Mouse (Mus musculus): Measurements from ENCODE around the gene Snx33. TPM values are rescaled to one million over a fixed set of nuclear protein-coding genes. Genes with fewer than 3 reads are reported as not detected.
"Not testable (repeated sequence)": the region's sequence is repeated elsewhere in the genome, so short reads cannot be mapped to it uniquely, and the experiment has no call there.

The Snx33 gene
- polyA plus RNA-seq, 1 experiment from 2014 or later, result 6.5 TPM

- H3K4me3 ChIP-seq (ENCODE audit: low read depth, low read length), result no peak overlapping the region
- H3K27me3 ChIP-seq (ENCODE audit: control insufficient read depth, insufficient read depth, low read length), result no peaks in the 10 kb centered on the region
- peaks cover 2% of the 10 kb centered on the region for H3K36me3 ChIP-seq (ENCODE audit: control insufficient read depth, insufficient read depth, low read length)
- no peak overlapping the region for H3K4me2 ChIP-seq (ENCODE audit: low read depth)
- H3K9ac ChIP-seq (ENCODE audit: low read length), result no peak overlapping the region
- ATAC-seq (ENCODE audit: insufficient read depth, low FRiP score, low TSS enrichment), result no peak
- no peaks in the 10 kb centered on the region for H3K9me3 ChIP-seq (ENCODE audit: control insufficient read depth, low read length)
- WGBS, result 95% methylated on average over 13 of the region's 13 CpGs
- DNase-seq (ENCODE audit: low spot score), result no peak
- no peak overlapping the region for H3K27ac ChIP-seq (ENCODE audit: low read depth, low read length)
- no peaks in the 10 kb centered on the region for H3K4me1 ChIP-seq (ENCODE audit: control insufficient read depth, insufficient read depth, low read length)
Observed at GRCm38 (mm10) chr9:56918466-56918865, 9.7 kb downstream of the Snx33 start.

- WGBS, result 71% methylated on average over 2 of the region's 2 CpGs
- no peak overlapping the region for H3K9ac ChIP-seq (ENCODE audit: low read length)
Observed at GRCm38 (mm10) chr9:56917131-56917530, 11.0 kb downstream of the Snx33 start.

GRCm38 (mm10) chr9:56915695-56916410 lies 12.3 kb downstream of the Snx33 start:
- Histone ChIP-seq H3K4me2 (ENCODE audit: low read depth) (no peak overlapping the region), H3K36me3 (ENCODE audit: control insufficient read depth, insufficient read depth, low read length) (peaks cover 2% of the 10 kb centered on the region), H3K27ac (ENCODE audit: low read depth, low read length) (no peak overlapping the region), H3K9ac (ENCODE audit: low read length) (no peak overlapping the region), H3K9me3 (ENCODE audit: control insufficient read depth, low read length) (no peaks in the 10 kb centered on the region), H3K4me3 (ENCODE audit: low read depth, low read length) (no peak overlapping the region), H3K27me3 (ENCODE audit: control insufficient read depth, insufficient read depth, low read length) (no peaks in the 10 kb centered on the region), H3K4me1 (ENCODE audit: control insufficient read depth, insufficient read depth, low read length) (no peaks in the 10 kb centered on the region)
- 79% methylated on average over 5 of the region's 5 CpGs for WGBS
- ATAC-seq (ENCODE audit: insufficient read depth, low FRiP score, low TSS enrichment) (no peak), DNase-seq (ENCODE audit: low spot score) (no peak)

More at GRCm38 (mm10) chr9:56917131-56917530, 11.0 kb downstream of the Snx33 start:
- H3K27ac ChIP-seq (ENCODE audit: low read depth, low read length), result no peak overlapping the region
- H3K9me3 ChIP-seq (ENCODE audit: control insufficient read depth, low read length), result no peaks in the 10 kb centered on the region
- H3K27me3 ChIP-seq (ENCODE audit: control insufficient read depth, insufficient read depth, low read length), result no peaks in the 10 kb centered on the region
- peaks cover 2% of the 10 kb centered on the region for H3K36me3 ChIP-seq (ENCODE audit: control insufficient read depth, insufficient read depth, low read length)
- H3K4me3 ChIP-seq (ENCODE audit: low read depth, low read length), result no peak overlapping the region
- DNase-seq (ENCODE audit: low spot score) (no peak), ATAC-seq (ENCODE audit: insufficient read depth, low FRiP score, low TSS enrichment) (no peak)
- H3K4me2 ChIP-seq (ENCODE audit: low read depth), result no peak overlapping the region
- no peaks in the 10 kb centered on the region for H3K4me1 ChIP-seq (ENCODE audit: control insufficient read depth, insufficient read depth, low read length)

- Histone ChIP-seq H3K9me3 (ENCODE audit: control insufficient read depth, low read length) (no peaks in the 10 kb centered on the region), H3K36me3 (ENCODE audit: control insufficient read depth, insufficient read depth, low read length) (peaks cover 2% of the 10 kb centered on the region), H3K4me1 (ENCODE audit: control insufficient read depth, insufficient read depth, low read length) (no peaks in the 10 kb centered on the region), H3K4me3 (ENCODE audit: low read depth, low read length) (no peak overlapping the region), H3K9ac (ENCODE audit: low read length) (no peak overlapping the region), H3K27ac (ENCODE audit: low read depth, low read length) (no peak overlapping the region), H3K27me3 (ENCODE audit: control insufficient read depth, insufficient read depth, low read length) (no peaks in the 10 kb centered on the region), H3K4me2 (ENCODE audit: low read depth) (no peak overlapping the region)
- ATAC-seq (ENCODE audit: insufficient read depth, low FRiP score, low TSS enrichment), result no peak
- no peak for DNase-seq (ENCODE audit: low spot score)
- WGBS, result 91% methylated on average over 1 of the region's 1 CpGs
Observed at GRCm38 (mm10) chr9:56915116-56915515, 13.1 kb downstream of the Snx33 start.

GRCm38 (mm10) chr9:56913991-56914390 lies 14.2 kb downstream of the Snx33 start:
- Histone ChIP-seq H3K9me3 (ENCODE audit: control insufficient read depth, low read length) (no peaks in the 10 kb centered on the region), H3K4me1 (ENCODE audit: control insufficient read depth, insufficient read depth, low read length) (no peaks in the 10 kb centered on the region), H3K4me2 (ENCODE audit: low read depth) (no peak overlapping the region), H3K4me3 (ENCODE audit: low read depth, low read length) (no peak overlapping the region), H3K27ac (ENCODE audit: low read depth, low read length) (no peak overlapping the region), H3K36me3 (ENCODE audit: control insufficient read depth, insufficient read depth, low read length) (peaks cover 2% of the 10 kb centered on the region), H3K9ac (ENCODE audit: low read length) (no peak overlapping the region; the same call in 1 of the 2 replicates), H3K27me3 (ENCODE audit: control insufficient read depth, insufficient read depth, low read length) (no peaks in the 10 kb centered on the region)
- no peak for ATAC-seq (ENCODE audit: insufficient read depth, low FRiP score, low TSS enrichment)
- DNase-seq (ENCODE audit: low spot score), result no peak
- WGBS, result 86% methylated on average over 9 of the region's 9 CpGs

- Histone ChIP-seq H3K4me1 (ENCODE audit: control insufficient read depth, insufficient read depth, low read length) (no peaks in the 10 kb centered on the region), H3K27me3 (ENCODE audit: control insufficient read depth, insufficient read depth, low read length) (no peaks in the 10 kb centered on the region), H3K4me3 (ENCODE audit: low read depth, low read length) (no peak overlapping the region), H3K9me3 (ENCODE audit: control insufficient read depth, low read length) (no peaks in the 10 kb centered on the region), H3K9ac (ENCODE audit: low read length) (no peak overlapping the region), H3K4me2 (ENCODE audit: low read depth) (no peak overlapping the region), H3K36me3 (ENCODE audit: control insufficient read depth, insufficient read depth, low read length) (no peaks in the 10 kb centered on the region), H3K27ac (ENCODE audit: low read depth, low read length) (no peak overlapping the region)
- WGBS, result 68% methylated on average over 1 of the region's 1 CpGs
- ATAC-seq (ENCODE audit: insufficient read depth, low FRiP score, low TSS enrichment) (no peak), DNase-seq (ENCODE audit: low spot score) (no peak)
Observed at GRCm38 (mm10) chr9:56911017-56911416, 17.2 kb downstream of the Snx33 start.

GRCm38 (mm10) chr9:56909991-56910390 lies 18.2 kb downstream of the Snx33 start:
- WGBS, result 48% methylated on average over 4 of the region's 4 CpGs
- H3K4me3 ChIP-seq (ENCODE audit: low read depth, low read length); H3K4me2 ChIP-seq (ENCODE audit: low read depth): not testable (repeated sequence)

GRCm38 (mm10) chr9:56907549-56907948 lies 20.6 kb downstream of the Snx33 start:
- WGBS, result 88% methylated on average over 9 of the region's 9 CpGs
- ATAC-seq (ENCODE audit: insufficient read depth, low FRiP score, low TSS enrichment) (no peak), DNase-seq (ENCODE audit: low spot score) (no peak)

More at GRCm38 (mm10) chr9:56909991-56910390, 18.2 kb downstream of the Snx33 start:
- H3K4me1 ChIP-seq (ENCODE audit: control insufficient read depth, insufficient read depth, low read length); H3K27ac ChIP-seq (ENCODE audit: low read depth, low read length); H3K36me3 ChIP-seq (ENCODE audit: control insufficient read depth, insufficient read depth, low read length); DNase-seq (ENCODE audit: low spot score); H3K9ac ChIP-seq (ENCODE audit: low read length); H3K27me3 ChIP-seq (ENCODE audit: control insufficient read depth, insufficient read depth, low read length); H3K9me3 ChIP-seq (ENCODE audit: control insufficient read depth, low read length); ATAC-seq (ENCODE audit: insufficient read depth, low FRiP score, low TSS enrichment): not testable (repeated sequence)

GRCm38 (mm10) chr9:56903662-56904061 lies 24.5 kb downstream of the Snx33 start:
- Histone ChIP-seq H3K4me2 (ENCODE audit: low read depth) (no peak overlapping the region), H3K4me1 (ENCODE audit: control insufficient read depth, insufficient read depth, low read length) (no peaks in the 10 kb centered on the region), H3K4me3 (ENCODE audit: low read depth, low read length) (no peak overlapping the region), H3K27me3 (ENCODE audit: control insufficient read depth, insufficient read depth, low read length) (no peaks in the 10 kb centered on the region), H3K27ac (ENCODE audit: low read depth, low read length) (no peak overlapping the region), H3K36me3 (ENCODE audit: control insufficient read depth, insufficient read depth, low read length) (no peaks in the 10 kb centered on the region), H3K9me3 (ENCODE audit: control insufficient read depth, low read length) (no peaks in the 10 kb centered on the region), H3K9ac (ENCODE audit: low read length) (no peak overlapping the region)
- WGBS, result 77% methylated on average over 3 of the region's 3 CpGs
- ATAC-seq (ENCODE audit: insufficient read depth, low FRiP score, low TSS enrichment), result no peak
- no peak for DNase-seq (ENCODE audit: low spot score)

More at GRCm38 (mm10) chr9:56907549-56907948, 20.6 kb downstream of the Snx33 start:
- H3K9ac ChIP-seq (ENCODE audit: low read length), result no peak overlapping the region
- no peaks in the 10 kb centered on the region for H3K36me3 ChIP-seq (ENCODE audit: control insufficient read depth, insufficient read depth, low read length)
- no peak overlapping the region for H3K27ac ChIP-seq (ENCODE audit: low read depth, low read length)
- no peaks in the 10 kb centered on the region for H3K27me3 ChIP-seq (ENCODE audit: control insufficient read depth, insufficient read depth, low read length)
- H3K4me2 ChIP-seq (ENCODE audit: low read depth), result no peak overlapping the region
- H3K9me3 ChIP-seq (ENCODE audit: control insufficient read depth, low read length), result no peaks in the 10 kb centered on the region
- H3K4me1 ChIP-seq (ENCODE audit: control insufficient read depth, insufficient read depth, low read length), result no peaks in the 10 kb centered on the region
- no peak overlapping the region for H3K4me3 ChIP-seq (ENCODE audit: low read depth, low read length)

Data from neural tube, embryonic 11.5 days (tissue).